Mouse (Mus musculus) liver, adult 2 months (tissue): ENCODE measurements at regions not wholly inside any gene's neighbourhood (a gene's known extent, or its start where the extent isn't known, plus 50 kb on each side); places are given as distances from the start of the nearest gene placed in this dataset.

Experiments
- DNase-seq: peaks from one replicate; pipeline ENCODE4 v3.0.0-alpha.2; 2011; ENCODE audit warnings: low read depth, low spot score; ENCODE audit errors: extremely low read depth
- H3K27ac ChIP-seq: fragments of 200-500 bp; replicated peaks from 2 replicates; pipeline ENCODE4 v1.5.1; 2012; ENCODE audit warnings: low read depth, mild to moderate bottlenecking, control low read depth, inconsistent platforms, low read length; ENCODE audit not compliant: insufficient read depth
- H3K27me3 ChIP-seq: fragments of 200-500 bp; 2 replicates; pipeline ENCODE4 v1.6.1; 2012; ENCODE audit warnings: mild to moderate bottlenecking, moderate library complexity, low read length, inconsistent platforms; ENCODE audit not compliant: control insufficient read depth, insufficient read depth
- H3K36me3 ChIP-seq: fragments of 200-500 bp; 2 replicates; pipeline ENCODE4 v1.6.1; 2012; ENCODE audit warnings: low read length, inconsistent platforms; ENCODE audit not compliant: control insufficient read depth, insufficient read depth
- H3K4me1 ChIP-seq: fragments of 200-500 bp; 2 replicates; pipeline ENCODE4 v1.6.1; 2011; ENCODE audit warnings: low read length; ENCODE audit not compliant: control insufficient read depth, insufficient read depth
- H3K4me3 ChIP-seq: fragments of 200-500 bp; 2 replicates; pipeline ENCODE4 v1.5.1; 2011; ENCODE audit warnings: low read depth, mild to moderate bottlenecking, control low read depth, low read length, moderate library complexity; ENCODE audit not compliant: insufficient read depth
- H3K79me2 ChIP-seq: fragments of 200-500 bp; 2 replicates; pipeline ENCODE4 v1.6.1; 2012; ENCODE audit warnings: inconsistent platforms, mild to moderate bottlenecking, low read length, moderate library complexity; ENCODE audit not compliant: control insufficient read depth, insufficient read depth
- H3K9ac ChIP-seq: fragments of 200-500 bp; 2 replicates; pipeline ENCODE4 v1.6.1; 2012; ENCODE audit warnings: low read depth, mild to moderate bottlenecking, control low read depth, inconsistent platforms, low read length
- CTCF ChIP-seq: fragments of 200-500 bp; IDR thresholded peaks from 2 replicates; pipeline ENCODE4 v1.5.1; 2011; ENCODE audit warnings: low read depth, low read length, control low read depth
- POLR2A ChIP-seq: fragments of 200-500 bp; IDR thresholded peaks from 2 replicates; pipeline ENCODE4 v1.6.1; 2011; ENCODE audit warnings: low read length, control low read depth; ENCODE audit not compliant: insufficient read depth; ENCODE audit errors: extremely low read depth
- WGBS: fragments of 180-500 bp; shearing (Covaris S2); methylation state at CpG from one replicate; pipeline ENCODE4 v1.1.7; 2018; 5-methylcytosine and 5-hydroxymethylcytosine counted together

DNA sequence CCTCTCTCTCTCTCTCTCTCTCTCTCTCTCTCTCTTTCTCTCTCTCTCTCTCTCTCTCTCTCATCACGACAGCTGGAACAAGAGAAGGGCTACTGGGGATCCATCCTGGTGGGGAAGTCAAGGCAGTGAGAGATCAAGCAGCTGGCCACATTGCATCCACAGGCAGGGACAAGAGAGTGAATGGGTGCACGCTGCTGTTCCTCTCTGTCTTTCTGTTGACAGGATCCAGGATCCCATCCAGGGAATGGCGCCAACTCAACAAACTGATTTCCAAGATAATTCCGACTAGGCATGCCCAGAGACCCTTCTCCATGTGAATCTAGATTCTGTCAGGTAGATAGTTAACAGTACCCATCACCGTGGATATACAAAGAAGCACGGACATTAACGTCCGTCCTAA, 222.5 kb downstream of the Zfp326 start:
- TF ChIP-seq CTCF: no peak
- Histone ChIP-seq H3K4me1 (no peaks in the 10 kb centered on the region), H3K9ac (no peak overlapping the region), H3K79me2 (no peaks in the 10 kb centered on the region), H3K4me3 (no peak overlapping the region), H3K27ac (no peak overlapping the region), H3K27me3 (peaks cover 2% of the 10 kb centered on the region; the same call in 1 of the 2 replicates), H3K36me3 (no peaks in the 10 kb centered on the region)
- WGBS: 80% methylated on average over 8 of the region's 8 CpGs
- DNase-seq: no peak

DNA sequence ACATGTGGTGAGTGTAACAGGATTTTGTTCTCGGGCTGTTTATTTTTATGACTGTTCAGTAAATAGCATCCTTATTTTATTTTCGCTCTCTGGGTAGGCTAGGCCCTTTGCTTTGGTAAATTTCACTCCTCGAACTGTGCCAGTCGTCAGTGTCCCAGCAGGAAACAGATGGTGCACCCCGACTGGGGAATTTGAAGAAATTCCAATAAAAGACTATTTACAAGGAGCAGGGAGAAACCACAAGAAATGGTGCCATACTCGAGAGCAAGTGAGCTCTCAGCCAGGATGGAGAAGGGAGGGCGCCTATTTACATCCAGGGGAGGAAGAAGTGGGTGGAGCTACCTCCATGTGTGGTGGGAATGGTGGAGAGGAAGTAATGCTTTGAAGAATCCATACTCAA, 213.0 kb downstream of the Zfp326 start:
- no peaks in the 10 kb centered on the region for H3K36me3 ChIP-seq
- no peaks in the 10 kb centered on the region for H3K4me1 ChIP-seq
- H3K27ac ChIP-seq: no peak overlapping the region
- H3K27me3 ChIP-seq: peaks cover 5% of the 10 kb centered on the region; the same call in 1 of the 2 replicates
- no peak for TF ChIP-seq CTCF
- TF ChIP-seq POLR2A: no peak
- WGBS: 81% methylated on average over 7 of the region's 7 CpGs
- no peak overlapping the region for H3K4me3 ChIP-seq
- H3K79me2 ChIP-seq: no peaks in the 10 kb centered on the region
- H3K9ac ChIP-seq: no peak overlapping the region
- DNase-seq: no peak

DNA sequence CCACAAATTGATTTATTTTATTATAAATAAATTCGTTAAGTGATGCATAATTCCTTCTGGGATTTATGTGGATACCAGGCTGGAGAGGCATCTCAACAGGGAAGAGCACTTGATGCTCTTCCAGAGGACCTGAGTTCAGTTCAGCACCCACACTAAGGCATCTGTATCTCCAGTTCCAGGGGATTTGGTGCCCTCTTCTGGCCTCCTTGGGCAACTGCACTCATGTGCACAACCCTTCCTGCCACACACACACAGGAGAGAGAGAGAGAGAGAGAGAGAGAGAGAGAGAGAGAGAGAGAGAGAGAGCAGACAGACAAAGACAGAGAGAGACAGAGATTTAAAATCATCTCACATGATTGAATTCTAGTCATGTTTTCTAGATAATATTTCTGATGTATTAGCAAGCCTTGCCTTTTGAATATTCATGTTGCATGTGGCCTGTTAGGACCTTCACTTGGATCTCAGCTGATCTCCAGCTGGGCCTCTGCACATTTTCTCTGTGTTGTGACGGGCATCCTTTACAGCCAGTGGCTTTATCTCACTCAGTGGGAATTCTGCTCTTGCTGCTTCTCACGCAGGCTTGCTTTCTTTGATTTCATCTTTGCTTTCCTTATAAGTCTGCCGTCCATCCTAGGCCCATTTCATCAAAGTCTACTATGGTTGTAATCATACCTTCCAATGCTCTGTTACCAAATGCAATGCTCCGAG, 212.3 kb downstream of the Zfp326 start:
- Histone ChIP-seq H3K27ac (no peak overlapping the region), H3K4me1 (no peaks in the 10 kb centered on the region), H3K9ac (no peak overlapping the region), H3K27me3 (peaks cover 5% of the 10 kb centered on the region; the same call in 1 of the 2 replicates), H3K79me2 (no peaks in the 10 kb centered on the region), H3K36me3 (no peaks in the 10 kb centered on the region), H3K4me3 (no peak overlapping the region)
- TF ChIP-seq CTCF (no peak), POLR2A (no peak)
- WGBS: 91% methylated on average over 5 of the region's 5 CpGs
- DNase-seq: no peak

DNA sequence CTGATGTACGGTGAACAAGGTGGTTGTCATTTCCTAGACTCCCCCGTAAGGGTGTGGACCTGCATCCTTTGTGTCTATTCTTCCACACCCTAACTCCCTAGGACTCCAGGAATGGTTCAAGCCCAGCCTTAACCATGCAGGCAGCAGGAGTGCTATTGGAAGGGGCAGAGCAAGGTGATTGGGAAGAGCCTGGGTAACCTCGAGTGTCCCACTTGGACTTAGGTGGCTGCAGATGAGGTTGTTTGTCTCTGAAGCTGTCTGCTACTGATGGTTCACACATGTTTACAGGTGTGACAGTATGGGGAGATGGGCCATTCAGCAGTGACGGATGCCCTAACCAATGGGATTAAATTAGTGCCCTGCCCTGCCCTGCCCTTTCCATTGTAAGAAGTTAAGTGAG, 207.4 kb downstream of the Zfp326 start:
- Histone ChIP-seq H3K9ac (no peak overlapping the region), H3K79me2 (no peaks in the 10 kb centered on the region), H3K27ac (no peak overlapping the region), H3K36me3 (no peaks in the 10 kb centered on the region), H3K27me3 (peaks cover 2% of the 10 kb centered on the region; the same call in 1 of the 2 replicates), H3K4me3 (no peak overlapping the region), H3K4me1 (no peaks in the 10 kb centered on the region)
- 81% methylated on average over 4 of the region's 4 CpGs for WGBS
- DNase-seq: no peak
- TF ChIP-seq CTCF (no peak), POLR2A (no peak)

DNA sequence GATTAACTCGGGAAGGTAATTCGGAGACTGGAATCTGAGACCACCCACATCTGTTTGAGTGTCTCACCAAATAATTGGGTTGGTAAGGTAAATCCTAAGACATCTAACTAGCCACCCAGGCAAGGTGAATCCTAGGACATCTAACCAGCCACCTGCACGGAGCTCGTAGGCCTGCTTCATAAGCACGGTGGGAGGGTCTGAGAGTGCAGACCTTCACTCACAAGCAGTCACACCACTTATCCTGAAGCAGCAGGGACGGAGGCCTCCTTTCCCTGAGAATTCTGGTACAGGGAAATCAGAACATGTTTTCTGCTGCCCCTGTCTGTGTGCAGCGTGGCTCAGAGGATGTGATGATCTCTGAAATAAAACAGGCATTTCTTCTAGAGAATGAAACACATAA, 206.5 kb downstream of the Zfp326 start:
- Histone ChIP-seq H3K4me1 (no peaks in the 10 kb centered on the region), H3K9ac (no peak overlapping the region), H3K27ac (no peak overlapping the region), H3K27me3 (peaks cover 2% of the 10 kb centered on the region; the same call in 1 of the 2 replicates), H3K36me3 (no peaks in the 10 kb centered on the region), H3K4me3 (no peak overlapping the region), H3K79me2 (no peaks in the 10 kb centered on the region)
- DNase-seq: no peak
- 73% methylated on average over 7 of the region's 7 CpGs for WGBS
- TF ChIP-seq POLR2A (no peak), CTCF (no peak)

DNA sequence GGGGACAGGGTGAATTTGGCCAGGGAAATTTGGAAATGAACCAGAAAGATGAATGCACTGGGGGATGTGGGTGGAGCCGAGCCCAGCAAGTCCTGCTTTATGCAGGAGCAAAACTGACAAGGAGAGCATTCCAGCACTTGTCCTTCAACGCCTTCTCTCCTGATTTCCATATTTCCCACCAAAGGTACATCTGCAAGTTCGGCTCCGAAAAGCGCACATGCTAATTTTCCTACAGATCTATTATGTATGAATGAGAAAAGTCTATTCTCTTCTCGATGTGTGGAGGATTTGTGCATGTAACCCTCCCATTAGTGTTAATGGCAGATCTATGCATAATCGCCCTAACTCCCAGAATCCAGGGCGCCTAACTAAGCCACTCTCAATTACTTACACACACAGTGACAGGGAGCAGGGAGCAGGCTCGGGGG, 190.8 kb downstream of the Zfp326 start:
- no peak for DNase-seq
- TF ChIP-seq POLR2A (no peak), CTCF (no peak)
- Histone ChIP-seq H3K27me3 (no peaks in the 10 kb centered on the region), H3K36me3 (no peaks in the 10 kb centered on the region), H3K79me2 (no peaks in the 10 kb centered on the region), H3K4me1 (no peaks in the 10 kb centered on the region), H3K27ac (no peak overlapping the region), H3K9ac (no peak overlapping the region), H3K4me3 (no peak overlapping the region)
- 84% methylated on average over 9 of the region's 9 CpGs for WGBS
